Comparison of ENCODE assay signal across 13 mouse cellular contexts in the genomic region with DNA sequence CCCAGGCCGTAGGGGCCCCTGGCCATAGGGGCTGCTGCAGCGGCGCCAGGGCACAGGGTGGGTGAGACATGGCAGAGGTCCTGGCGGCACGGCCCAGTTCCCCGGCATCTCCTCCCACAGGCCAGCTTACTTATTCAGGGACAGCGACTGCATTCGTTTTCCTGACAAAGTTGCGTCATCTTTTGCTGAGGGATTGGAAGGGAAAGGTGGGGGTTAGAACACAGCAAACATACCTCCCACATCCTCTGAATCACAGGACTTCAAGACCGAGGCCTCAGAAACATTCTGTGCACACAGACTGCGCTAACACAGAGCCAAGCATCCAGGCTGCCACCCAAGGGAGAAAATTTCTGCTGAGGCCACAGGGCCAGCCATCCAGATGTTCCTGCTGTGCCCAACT. TPM values are rescaled to one million over a fixed set of nuclear protein-coding genes. Genes with fewer than 3 reads are reported as not detected.
DNase-seq lines count a peak whose midpoint lies in the region.
"Had no signal": no experiment of that assay in that cellular context is flagged by ENCODE, and none has a peak within 500 bp of the region (broad histone marks: within the 10 kb centered on the region; RNA-seq: fewer than 3 reads in every experiment).

No protein-coding gene starts in this region.

- H3K36me3 ChIP-seq in heart, embryonic 10.5 days: peaks cover 98% of the 10 kb centered on the region
- peaks cover 100% of the 10 kb centered on the region for H3K36me3 ChIP-seq in hindbrain, embryonic 10.5 days

- peak; percentile 95 for DNase-seq in heart, adult 11 months
- DNase-seq in heart, embryonic 10.5 days (ENCODE audit: low spot score): no peak
- peak; percentile 67 to 69 for DNase-seq in right cerebral cortex, adult 2 months (ENCODE audit: low spot score in 2 of 2)
- no peak for DNase-seq in right cerebral cortex, postnatal 10 days (ENCODE audit: low spot score in 2 of 2)
- DNase-seq in layer of hippocampus, adult 9-11 months: peak; percentile 84
- DNase-seq in yolk sac, embryonic 10.5 days (ENCODE audit: low spot score): peak; percentile 47
- no peak for DNase-seq in hindbrain, embryonic 10.5 days (ENCODE audit: low spot score)
- DNase-seq in thymus, postnatal 36 days: no peak
- DNase-seq: cerebellum, adult 11-12 months; gastrocnemius, postnatal 10 days; lung, postnatal 36 days had no signal

- 0 out of 2 replicates have a peak, but pooled peaks cover 2% of the 10 kb centered on the region for H3K4me1 ChIP-seq in heart, embryonic 10.5 days
- no peaks in the 10 kb centered on the region for H3K4me1 ChIP-seq in hindbrain, embryonic 10.5 days (replicated peaks)
- H3K4me1 ChIP-seq: stomach, embryonic 15.5 days had no signal

- no peak overlapping the region for H3K27ac ChIP-seq in heart, embryonic 10.5 days
- H3K27ac ChIP-seq in hindbrain, embryonic 10.5 days: no peak overlapping the region
- H3K27ac ChIP-seq: hindbrain, postnatal 0 days; stomach, embryonic 15.5 days had no signal

- H3K27me3 ChIP-seq in heart, embryonic 10.5 days (ENCODE audit: insufficient read depth, poor library complexity, severe bottlenecking): no peaks in the 10 kb centered on the region
- no peaks in the 10 kb centered on the region for H3K27me3 ChIP-seq in hindbrain, embryonic 10.5 days (ENCODE audit: insufficient read depth, poor library complexity, severe bottlenecking)
- H3K27me3 ChIP-seq: stomach, embryonic 15.5 days had no signal

- H3K4me3 ChIP-seq in heart, embryonic 10.5 days: no peak overlapping the region
- no peak overlapping the region for H3K4me3 ChIP-seq in hindbrain, embryonic 10.5 days
- H3K4me3 ChIP-seq: stomach, embryonic 15.5 days had no signal

- 88% methylated on average over 11 of the region's 11 CpGs for WGBS in heart, embryonic 10.5 days
- WGBS in hindbrain, embryonic 10.5 days: 95% methylated on average over 11 of the region's 11 CpGs

- H3K9me3 ChIP-seq in heart, embryonic 10.5 days: no peaks in the 10 kb centered on the region
- H3K9me3 ChIP-seq in hindbrain, embryonic 10.5 days: no peaks in the 10 kb centered on the region
- H3K9me3 ChIP-seq: stomach, embryonic 15.5 days had no signal

RNA-seq across cellular contexts. Expression of a gene that starts 9.8 kb away (rescaled TPM):
- polyA plus RNA-seq in heart, embryonic 10.5 days (2016; fragmentation: Nextera tagmentation; extraction: Ambion mirVana): 79.4 and 86.3 TPM in 2 replicates
- 130 and 135 TPM in 2 replicates for polyA plus RNA-seq in hindbrain, embryonic 10.5 days (2016; fragmentation: Nextera tagmentation; extraction: Ambion mirVana)

RNA-seq across cellular contexts. Expression of a gene that starts 10.0 kb away (rescaled TPM):
- 162 and 200 TPM in 2 replicates for polyA plus RNA-seq in heart, embryonic 10.5 days (2016; fragmentation: Nextera tagmentation; extraction: Ambion mirVana)
- 244 and 266 TPM in 2 replicates for polyA plus RNA-seq in hindbrain, embryonic 10.5 days (2016; fragmentation: Nextera tagmentation; extraction: Ambion mirVana)

RNA-seq across cellular contexts. Expression of a gene that starts 16.2 kb away (rescaled TPM):
- 195 and 218 TPM in 2 replicates for polyA plus RNA-seq in heart, embryonic 10.5 days (2016; fragmentation: Nextera tagmentation; extraction: Ambion mirVana)
- polyA plus RNA-seq in hindbrain, embryonic 10.5 days (2016; fragmentation: Nextera tagmentation; extraction: Ambion mirVana): 107 and 126 TPM in 2 replicates

RNA-seq across cellular contexts. Expression of a gene that starts 36.7 kb away (rescaled TPM):
- polyA plus RNA-seq in heart, embryonic 10.5 days (2016; fragmentation: Nextera tagmentation; extraction: Ambion mirVana): 14.6 and 15.0 TPM in 2 replicates
- polyA plus RNA-seq in hindbrain, embryonic 10.5 days (2016; fragmentation: Nextera tagmentation; extraction: Ambion mirVana): 19.6 and 21.9 TPM in 2 replicates

RNA-seq across cellular contexts. Expression of a gene that starts 36.8 kb away (rescaled TPM):
- 38.8 and 53.3 TPM in 2 replicates for polyA plus RNA-seq in heart, embryonic 10.5 days (2016; fragmentation: Nextera tagmentation; extraction: Ambion mirVana)
- polyA plus RNA-seq in hindbrain, embryonic 10.5 days (2016; fragmentation: Nextera tagmentation; extraction: Ambion mirVana): 70.5 and 92.9 TPM in 2 replicates

Comparison
In these comparisons a context has a peak if more than half of its experiments do, and no peak if none do; other contexts are left out.
1. DNase-seq: peak in heart, adult 11 months (single experiment), right cerebral cortex, adult 2 months (2 of 2), layer of hippocampus, adult 9-11 months (single experiment) and yolk sac, embryonic 10.5 days (single experiment); none in heart, embryonic 10.5 days (single experiment), right cerebral cortex, postnatal 10 days (0 of 2), hindbrain, embryonic 10.5 days (single experiment) and thymus, postnatal 36 days (0 of 2).